Mouse (Mus musculus) MEL (cell line): ENCODE measurements around the gene Atp8a2. TPM values are rescaled to one million over a fixed set of nuclear protein-coding genes. Genes with fewer than 3 reads are reported as not detected.

Source experiments
- DNase-seq: peaks from one replicate; pipeline ENCODE4 v3.0.0; 2011; ENCODE audit warnings: low read depth, low spot score
- H3K27ac ChIP-seq: 2 replicates; pipeline ENCODE4 v1.5.1; 2012; ENCODE audit warnings: low read depth, mild to moderate bottlenecking, control low read depth, low read length, moderate library complexity; ENCODE audit not compliant: control insufficient read depth
- H3K27me3 ChIP-seq, 2 experiments: fragments of 150-350 bp in 1 of 2; sonication (generic) in 1 of 2; 2 replicates each; pipeline ENCODE4 v1.6.1; 2012; ENCODE audit warnings: low read length in 2 of 2, mild to moderate bottlenecking in 2 of 2, improper control_type of control experiment in 1 of 2, moderate library complexity in 1 of 2; ENCODE audit not compliant: insufficient read depth in 2 of 2, control insufficient read depth in 1 of 2
- H3K36me3 ChIP-seq, 2 experiments: 2 replicates each; pipeline ENCODE4 v1.6.1; 2012 to 2014; ENCODE audit warnings: low read length in 2 of 2, improper control_type of control experiment in 1 of 2, inconsistent platforms in 1 of 2, mild to moderate bottlenecking in 1 of 2; ENCODE audit not compliant: insufficient read depth in 2 of 2, control insufficient read depth in 1 of 2
- H3K4me1 ChIP-seq, 2 experiments: fragments of 150-350 bp in 1 of 2; sonication (generic) in 1 of 2; 2 replicates each; pipeline ENCODE4 v1.6.1; 2012; ENCODE audit warnings: low read length in 2 of 2, improper control_type of control experiment in 1 of 2, mild to moderate bottlenecking in 1 of 2; ENCODE audit not compliant: insufficient read depth in 2 of 2, control insufficient read depth in 1 of 2
- H3K4me3 ChIP-seq, 2 experiments: fragments of 150-350 bp in 1 of 2; sonication (generic) in 1 of 2; 2 replicates each; pipeline ENCODE4 v1.5.1; 2012; ENCODE audit warnings: low read depth in 2 of 2, low read length in 2 of 2, mild to moderate bottlenecking in 2 of 2, moderate library complexity in 2 of 2, control low read depth in 1 of 2, improper control_type of control experiment in 1 of 2; ENCODE audit not compliant: control insufficient read depth in 1 of 2, insufficient read depth in 1 of 2
- H3K79me2 ChIP-seq: 2 replicates; pipeline ENCODE4 v1.6.1; 2012; ENCODE audit warnings: mild to moderate bottlenecking, low read length, moderate library complexity; ENCODE audit not compliant: control insufficient read depth, poor library complexity, insufficient read depth
- H3K9ac ChIP-seq: 2 replicates; pipeline ENCODE4 v1.6.1; 2012; ENCODE audit warnings: low read depth, mild to moderate bottlenecking, control low read depth, low read length, moderate library complexity; ENCODE audit not compliant: control insufficient read depth, poor library complexity, severe bottlenecking
- H3K9me3 ChIP-seq: fragments of 150-350 bp; sonication (generic); replicated peaks from 2 replicates; pipeline ENCODE4 v1.6.1; 2012; ENCODE audit warnings: mild to moderate bottlenecking, low read length, improper control_type of control experiment, moderate library complexity; ENCODE audit not compliant: insufficient read depth
- BHLHE40 ChIP-seq: IDR thresholded peaks from 2 replicates; pipeline ENCODE4 v1.6.1; 2012; ENCODE audit warnings: low read depth, mild to moderate bottlenecking, inconsistent platforms, low read length, improper control_type of control experiment, borderline replicate concordance
- E2F4 ChIP-seq: IDR thresholded peaks from 2 replicates; pipeline ENCODE4 v1.6.1; 2011; ENCODE audit warnings: low read depth, low read length, improper control_type of control experiment, borderline replicate concordance
- ELF1 ChIP-seq: IDR thresholded peaks from 2 replicates; pipeline ENCODE4 v1.6.1; 2014; ENCODE audit warnings: low read depth, mild to moderate bottlenecking, inconsistent platforms, low read length, improper control_type of control experiment, moderate library complexity
- EP300 ChIP-seq, 2 experiments: IDR thresholded peaks; 2 replicates each; pipeline ENCODE4 v1.6.1; 2011; ENCODE audit warnings: improper control_type of control experiment in 2 of 2, low read length in 2 of 2, low read depth in 1 of 2, mild to moderate bottlenecking in 1 of 2
- ETS1 ChIP-seq: IDR thresholded peaks from 2 replicates; pipeline ENCODE4 v1.6.1; 2012; ENCODE audit warnings: low read depth, mild to moderate bottlenecking, inconsistent platforms, low read length, improper control_type of control experiment, moderate library complexity
- JUND ChIP-seq: IDR thresholded peaks from 2 replicates; pipeline ENCODE4 v1.6.1; 2011; ENCODE audit warnings: low read depth, mild to moderate bottlenecking, improper control_type of control experiment, low read length
- KAT2A ChIP-seq: conservative IDR thresholded peaks from 2 replicates; pipeline ENCODE4 v1.6.1; 2012; ENCODE audit warnings: low read depth, low read length, improper control_type of control experiment, inconsistent platforms
- MAFK ChIP-seq: IDR thresholded peaks from 2 replicates; pipeline ENCODE4 v1.6.1; 2011; ENCODE audit warnings: low read depth, mild to moderate bottlenecking, low read length, improper control_type of control experiment, borderline replicate concordance
- MAZ ChIP-seq: IDR thresholded peaks from 2 replicates; pipeline ENCODE4 v1.6.1; 2012; ENCODE audit warnings: low read depth, mild to moderate bottlenecking, inconsistent platforms, low read length, improper control_type of control experiment
- MEF2A ChIP-seq: IDR thresholded peaks from 2 replicates; pipeline ENCODE4 v1.6.1; 2014; ENCODE audit warnings: low read depth, mild to moderate bottlenecking, inconsistent platforms, low read length, improper control_type of control experiment; ENCODE audit not compliant: poor library complexity, insufficient replicate concordance, severe bottlenecking; ENCODE audit errors: extremely low read depth
- NELFE ChIP-seq: IDR thresholded peaks from 2 replicates; pipeline ENCODE4 v1.6.1; 2011; ENCODE audit warnings: low read depth, low read length, improper control_type of control experiment
- POLR2A ChIP-seq, 2 experiments: IDR thresholded peaks; 2 replicates each; pipeline ENCODE4 v1.6.1; 2011 to 2012; ENCODE audit warnings: low read length in 2 of 2, mild to moderate bottlenecking in 2 of 2, control low read depth in 1 of 2, improper control_type of control experiment in 1 of 2, low read depth in 1 of 2, moderate library complexity in 1 of 2; ENCODE audit not compliant: control insufficient read depth in 1 of 2, insufficient read depth in 1 of 2, poor library complexity in 1 of 2
- POLR2AphosphoS2 ChIP-seq: IDR thresholded peaks from 2 replicates; pipeline ENCODE4 v1.6.1; 2011; ENCODE audit warnings: low read length, improper control_type of control experiment
- RCOR1 ChIP-seq: IDR thresholded peaks from 2 replicates; pipeline ENCODE4 v1.6.1; 2012; ENCODE audit warnings: low read depth, mild to moderate bottlenecking, inconsistent platforms, low read length, improper control_type of control experiment
- SMC3 ChIP-seq: IDR thresholded peaks from 2 replicates; pipeline ENCODE4 v1.6.1; 2011; ENCODE audit warnings: low read depth, low read length, improper control_type of control experiment
- TAL1 ChIP-seq: IDR thresholded peaks from 2 replicates; pipeline ENCODE4 v1.6.1; 2012; ENCODE audit warnings: mild to moderate bottlenecking, inconsistent platforms, low read length, moderate library complexity, mixed read lengths
- TBP ChIP-seq: IDR thresholded peaks from 2 replicates; pipeline ENCODE4 v1.8.0; 2011; ENCODE audit warnings: low read depth, low read length, improper control_type of control experiment
- TCF12 ChIP-seq: IDR thresholded peaks from 2 replicates; pipeline ENCODE4 v1.6.1; 2014; ENCODE audit warnings: low read depth, mild to moderate bottlenecking, inconsistent platforms, low read length, improper control_type of control experiment, moderate library complexity
- ZKSCAN1 ChIP-seq: IDR thresholded peaks from 2 replicates; pipeline ENCODE4 v1.6.1; 2012; ENCODE audit warnings: low read depth, mild to moderate bottlenecking, inconsistent platforms, low read length, improper control_type of control experiment, moderate library complexity
- ZMIZ1 ChIP-seq: IDR thresholded peaks from 2 replicates; pipeline ENCODE4 v1.6.1; 2012; ENCODE audit warnings: low read depth, mild to moderate bottlenecking, inconsistent platforms, low read length, improper control_type of control experiment, moderate library complexity
- ZNF384 ChIP-seq: IDR thresholded peaks from 2 replicates; pipeline ENCODE4 v1.6.1; 2012; ENCODE audit warnings: low read depth, mild to moderate bottlenecking, inconsistent platforms, low read length, improper control_type of control experiment
- polyA plus RNA-seq, 2 experiments: library from polyadenylated mRNA; stranded (reverse) in 1 of 2; unstranded in 1 of 2; fragments of >175 nt in 1 of 2; fragments of >200 nt in 1 of 2; gene quantifications; 2 replicates each; pipeline versions ENCODE4 v1.2.1 to v1.2.4; 2012; ENCODE audit warnings: low replicate concordance in 2 of 2, low read depth in 1 of 2; ENCODE audit not compliant: insufficient read length in 2 of 2, insufficient read depth in 1 of 2, missing spikeins in 1 of 2
- total RNA-seq: library from RNA; depleted of rRNA; stranded (reverse); fragments of 300-350 nt; gene quantifications from 2 replicates; pipeline ENCODE4 v1.2.3, GENCODE M21; 2012

The Atp8a2 gene
- total and polyA plus RNA-seq, 3 experiments: 0.29 to 0.39 TPM; not detected in 1

DNA sequence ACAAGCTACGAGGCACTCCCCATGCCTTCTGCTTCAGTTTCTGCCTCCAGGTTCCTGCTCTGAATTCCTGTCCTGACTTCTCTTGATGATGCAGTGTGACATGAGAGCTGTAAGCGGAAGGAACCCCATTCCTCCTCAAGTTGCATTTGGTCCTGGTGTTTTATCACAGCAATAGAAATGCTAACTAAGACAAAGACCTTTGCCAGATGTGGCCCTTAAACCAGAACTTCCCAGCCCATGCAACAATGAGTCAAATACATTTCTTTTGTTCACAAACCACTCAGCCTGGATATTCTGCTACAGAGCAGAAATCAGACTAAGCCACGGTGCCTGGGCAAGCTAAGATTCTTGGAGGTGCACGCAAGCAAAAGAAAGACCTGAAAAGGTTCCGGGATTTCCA, 268.2 kb downstream of the Atp8a2 start:
- Histone ChIP-seq H3K27ac (no peak overlapping the region), H3K9me3 (no peaks in the 10 kb centered on the region), H3K36me3 (no peaks in the 10 kb centered on the region), H3K79me2 (no peaks in the 10 kb centered on the region), H3K4me1 (no peaks in the 10 kb centered on the region), H3K27me3 (no peaks in the 10 kb centered on the region), H3K4me3 (no peak overlapping the region), H3K9ac (no peak overlapping the region)
- no peak for DNase-seq
- TF ChIP-seq MAFK (no peak), POLR2AphosphoS2 (no peak), TCF12 (no peak), SMC3 (no peak), KAT2A (no peak), ZNF384 (no peak), MAZ (no peak), ETS1 (no peak), BHLHE40 (no peak), RCOR1 (no peak), TAL1 (no peak), MEF2A (no peak), E2F4 (no peak), ELF1 (no peak), NELFE (no peak), POLR2A (IDR thresholded peaks at IDR 0.05; ENCODE audit: control insufficient read depth in 1 of 2, insufficient read depth in 1 of 2, low read depth in 1 of 2, low read length in 2 of 2, poor library complexity in 1 of 2) (no peak), EP300 (IDR thresholded peaks at IDR 0.05; ENCODE audit: low read depth in 1 of 2, low read length in 2 of 2) (no peak)

DNA sequence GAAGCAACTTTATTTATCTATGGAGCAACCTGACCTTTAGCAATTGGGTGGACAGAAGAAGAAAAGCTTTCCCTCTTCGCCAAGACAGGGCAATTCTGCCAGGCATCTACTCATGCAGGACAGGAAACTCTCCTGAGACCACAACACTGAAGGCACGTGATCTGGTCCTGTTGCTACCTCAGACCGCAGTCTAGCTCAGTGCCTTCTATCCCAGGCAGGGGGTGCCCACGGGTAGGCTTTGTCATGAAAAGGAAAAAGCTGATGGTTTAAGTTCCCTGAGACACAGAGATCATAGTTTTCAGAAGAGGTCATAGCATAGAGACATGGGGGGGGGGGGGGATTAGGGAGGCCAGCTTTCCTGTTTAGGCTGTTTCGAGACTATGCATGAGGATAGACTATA, 269.2 kb downstream of the Atp8a2 start:
- no peak overlapping the region for H3K4me3 ChIP-seq
- H3K79me2 ChIP-seq: no peaks in the 10 kb centered on the region
- H3K9ac ChIP-seq: no peak overlapping the region
- no peak for DNase-seq
- TF ChIP-seq SMC3: no peak
- no peak for TF ChIP-seq ZKSCAN1
- no peak for TF ChIP-seq TBP
- no peak for TF ChIP-seq ELF1
- TF ChIP-seq ZMIZ1: no peak
- no peak for TF ChIP-seq NELFE
- TF ChIP-seq JUND: no peak
- no peaks in the 10 kb centered on the region for H3K36me3 ChIP-seq
- no peaks in the 10 kb centered on the region for H3K9me3 ChIP-seq
- no peaks in the 10 kb centered on the region for H3K4me1 ChIP-seq
- H3K27me3 ChIP-seq: no peaks in the 10 kb centered on the region
- H3K27ac ChIP-seq: no peak overlapping the region
